Mouse (Mus musculus): Measurements from ENCODE around the gene Ciz1.

The Ciz1 gene

DNA sequence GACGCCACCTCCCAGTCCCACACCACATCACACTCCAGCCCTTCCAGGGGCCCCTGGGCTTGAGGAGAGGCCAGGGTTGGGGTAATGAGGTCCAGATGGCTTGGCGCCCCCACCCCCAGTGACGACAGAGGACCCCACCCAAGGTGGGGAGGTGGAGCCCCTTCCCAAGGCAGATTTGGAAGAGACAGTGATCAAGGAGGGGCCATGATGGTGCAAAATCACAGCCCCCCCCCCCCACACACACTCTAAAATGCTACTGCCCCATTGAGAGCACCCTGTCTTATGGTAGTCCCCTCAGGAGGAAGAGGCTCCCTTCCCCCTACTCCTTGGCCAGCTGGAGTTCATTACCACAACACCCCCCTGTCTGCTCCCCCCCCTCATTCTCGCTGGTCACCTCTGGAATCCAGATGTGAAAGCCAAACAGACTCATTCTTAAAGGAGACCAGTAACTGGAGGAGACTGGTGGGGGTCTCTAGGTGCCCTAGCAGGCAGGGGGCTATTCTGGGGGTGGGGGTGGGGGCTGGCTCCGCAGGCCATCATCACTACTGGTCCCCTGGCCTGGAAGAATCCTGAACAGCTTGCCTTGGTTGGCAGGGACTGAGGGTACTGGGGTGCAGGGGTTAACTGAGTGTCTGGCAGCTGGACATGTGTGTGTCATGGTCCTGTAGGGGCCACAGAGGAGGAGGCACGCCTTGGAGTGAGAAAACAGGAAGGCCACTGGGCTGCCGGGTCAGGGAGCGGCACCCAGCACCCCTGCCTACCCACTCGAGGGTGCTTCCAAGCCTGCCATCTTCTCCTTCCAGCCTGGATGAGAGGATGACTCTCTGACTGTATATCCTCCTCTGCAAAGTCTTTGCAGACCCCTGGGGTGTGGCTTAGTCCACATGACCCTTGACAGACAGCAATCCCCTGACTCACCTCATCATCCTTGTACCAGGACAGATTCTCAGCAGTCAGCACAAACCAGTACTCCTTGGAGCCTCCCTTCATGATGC, 32.2 kb upstream of the Ciz1 start:
- DNase-seq (ENCODE audit: low read depth, low spot score), result no peak

GRCm38 (mm10) chr2:32320721-32321120, 31.4 kb upstream of the Ciz1 start:
- no peak for DNase-seq (ENCODE audit: low read depth, low spot score)

GRCm38 (mm10) chr2:32321591-32322298, 30.4 kb upstream of the Ciz1 start:
- no peak for DNase-seq (ENCODE audit: low read depth, low spot score)

DNA sequence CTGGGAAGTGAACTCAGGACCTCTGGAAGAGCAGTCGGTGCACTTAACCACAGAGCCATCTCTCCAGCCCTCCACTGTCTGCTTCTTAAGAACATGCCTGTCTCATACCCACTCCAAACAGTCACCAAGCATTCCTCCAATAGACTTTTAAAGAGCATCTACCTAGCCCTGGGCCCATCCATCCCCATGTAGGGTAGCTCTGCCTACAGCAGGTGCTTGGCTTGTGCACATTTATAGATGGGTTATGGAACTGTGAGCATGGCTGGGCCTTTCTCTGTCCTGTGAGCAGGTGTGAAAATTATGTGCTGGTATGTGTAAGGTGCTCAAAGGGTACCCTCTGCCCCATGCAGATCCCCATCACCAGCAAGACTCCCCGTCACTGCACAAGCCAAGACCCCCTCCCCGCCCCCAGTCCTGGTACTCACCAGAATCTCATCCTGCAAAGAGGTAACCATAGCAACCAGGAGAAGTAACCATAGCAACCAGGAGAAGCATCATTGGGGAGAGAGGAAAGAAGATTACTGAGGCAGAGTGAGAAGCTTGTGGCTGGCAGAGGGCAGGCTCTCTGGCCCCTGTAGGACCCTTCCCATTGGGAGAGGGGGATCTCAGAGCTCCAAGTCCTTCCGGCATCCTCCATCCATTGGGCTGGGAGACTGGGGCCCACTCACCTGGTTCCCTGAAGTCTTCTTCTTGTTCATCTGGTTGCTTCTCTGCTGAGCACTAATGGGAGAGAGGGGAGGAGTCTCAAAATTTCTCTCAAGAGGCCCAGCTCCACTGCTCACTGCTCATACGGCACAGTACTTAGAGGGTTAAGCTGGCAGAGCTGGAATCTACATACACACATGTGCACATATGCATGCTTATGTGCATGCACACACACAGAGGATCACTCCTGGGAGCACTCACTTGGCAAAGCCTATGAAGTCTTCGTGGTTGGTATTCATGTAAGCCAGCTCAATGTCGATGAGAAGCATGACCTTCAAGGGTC, 29.1 kb upstream of the Ciz1 start:
- no peak for DNase-seq (ENCODE audit: low read depth, low spot score)

DNA sequence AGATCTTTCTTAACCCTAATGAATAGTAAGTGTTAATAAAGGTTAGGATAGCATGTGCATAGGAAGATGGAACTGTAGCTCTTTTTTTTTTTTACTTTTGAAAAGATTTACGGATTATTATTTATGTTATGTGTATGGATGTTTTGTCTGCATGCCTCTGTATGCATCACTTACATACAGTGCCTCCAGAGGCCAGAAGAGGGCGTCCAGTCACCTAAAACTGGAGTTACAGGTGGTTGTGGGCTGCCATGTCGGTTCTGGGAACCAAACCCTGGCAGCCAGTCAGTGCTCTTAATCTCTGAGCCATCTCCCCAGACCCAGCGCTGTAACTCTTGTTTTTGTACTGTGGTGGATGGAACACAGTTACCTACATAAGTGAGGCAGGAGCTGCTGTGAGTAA, 27.8 kb upstream of the Ciz1 start:
- no peak for DNase-seq (ENCODE audit: low read depth, low spot score)

DNA sequence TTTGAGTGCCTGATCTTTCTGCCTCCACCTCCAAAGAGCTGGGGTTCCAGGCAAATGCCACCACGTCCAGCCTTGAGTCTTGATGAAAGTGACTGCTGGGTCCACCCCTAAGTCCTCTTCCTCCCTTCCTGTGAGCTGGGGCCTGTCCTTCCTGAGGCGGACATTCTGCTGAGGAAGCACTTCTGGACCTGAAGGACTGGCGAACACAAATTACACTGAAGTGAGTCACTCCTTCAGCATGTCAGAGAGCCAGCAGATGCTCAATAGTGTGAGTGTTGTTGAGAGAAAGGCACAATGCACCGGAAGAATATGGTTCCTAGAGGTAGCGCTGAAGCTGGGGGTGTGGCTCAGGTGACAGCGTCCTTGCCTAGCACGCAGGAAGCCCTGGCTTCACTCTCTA, 26.8 kb upstream of the Ciz1 start:
- DNase-seq (ENCODE audit: low read depth, low spot score), result no peak

- no peak for DNase-seq (ENCODE audit: low read depth, low spot score)
Observed at GRCm38 (mm10) chr2:32327200-32327599, 24.9 kb upstream of the Ciz1 start.

DNA sequence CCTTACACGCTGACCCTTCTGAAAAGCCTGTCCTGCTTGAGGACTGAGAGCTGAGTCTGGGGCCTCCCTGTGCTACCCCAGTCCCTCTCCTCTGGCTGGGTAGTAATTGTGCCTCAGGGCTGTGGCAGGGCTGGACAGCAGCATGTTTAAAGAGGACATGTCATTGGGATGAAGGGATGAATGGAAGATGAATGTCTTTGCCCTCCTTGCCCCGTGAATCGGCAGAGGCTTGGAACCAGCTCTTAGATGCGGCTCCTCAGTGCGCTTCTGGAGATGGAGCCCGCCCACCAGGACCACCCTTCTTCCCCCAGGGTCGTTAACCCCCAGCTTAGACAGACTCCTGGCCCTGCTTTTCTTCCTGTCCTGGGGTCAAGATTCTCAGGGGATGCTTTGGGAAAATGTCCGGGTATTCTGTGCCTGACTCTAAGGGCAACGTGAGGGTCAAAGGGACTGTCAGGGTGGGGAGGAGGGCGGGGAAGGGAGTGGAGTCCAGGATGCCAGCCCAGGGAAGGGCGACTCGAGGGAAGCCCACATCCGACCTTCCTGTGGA, 23.1 kb upstream of the Ciz1 start:
- no peak for DNase-seq (ENCODE audit: low read depth, low spot score)

- DNase-seq (ENCODE audit: low read depth, low spot score), result no peak
Observed at GRCm38 (mm10) chr2:32329531-32329930, 22.6 kb upstream of the Ciz1 start.

DNA sequence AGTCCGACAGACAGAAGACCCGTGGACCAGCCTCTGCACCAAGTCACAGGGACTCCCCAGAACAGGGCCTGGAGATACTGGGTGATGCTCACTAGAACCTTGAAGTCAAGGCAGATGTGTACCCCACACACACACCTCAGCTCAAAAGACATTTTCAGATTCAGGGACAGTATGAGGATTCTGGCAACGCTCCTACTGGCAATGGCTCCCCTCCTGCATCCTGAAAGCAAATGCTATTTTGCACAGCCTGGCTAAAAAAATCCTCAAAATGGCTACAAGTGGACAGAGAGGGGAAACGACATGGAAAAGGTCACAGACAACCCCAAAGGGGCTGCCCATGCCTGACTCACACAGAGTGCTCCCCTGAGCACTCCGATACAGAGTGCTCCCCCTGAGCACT, 20.0 kb upstream of the Ciz1 start:
- DNase-seq (ENCODE audit: low read depth, low spot score), result no peak

DNA sequence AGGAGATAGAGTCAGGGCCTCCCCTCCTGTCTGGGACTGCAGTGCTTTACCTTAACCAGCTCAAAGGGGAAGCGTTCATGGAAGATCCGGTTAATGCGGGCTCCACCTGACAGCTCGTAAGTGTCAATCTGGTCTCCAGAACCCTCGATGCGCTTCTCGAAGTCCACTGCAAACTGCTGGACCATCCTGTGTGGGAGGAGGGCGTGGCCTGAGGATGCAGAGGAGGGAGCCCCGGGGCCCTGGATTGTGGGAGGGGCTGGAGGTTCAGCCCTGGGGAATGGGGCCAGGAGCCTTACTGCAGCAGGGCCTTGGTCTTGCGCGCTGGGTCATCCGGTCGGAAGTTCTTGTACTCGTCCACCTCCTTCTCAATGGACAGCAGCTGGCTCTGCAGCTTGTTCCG, 16.2 kb upstream of the Ciz1 start:
- no peak for DNase-seq (ENCODE audit: low read depth, low spot score)

DNA sequence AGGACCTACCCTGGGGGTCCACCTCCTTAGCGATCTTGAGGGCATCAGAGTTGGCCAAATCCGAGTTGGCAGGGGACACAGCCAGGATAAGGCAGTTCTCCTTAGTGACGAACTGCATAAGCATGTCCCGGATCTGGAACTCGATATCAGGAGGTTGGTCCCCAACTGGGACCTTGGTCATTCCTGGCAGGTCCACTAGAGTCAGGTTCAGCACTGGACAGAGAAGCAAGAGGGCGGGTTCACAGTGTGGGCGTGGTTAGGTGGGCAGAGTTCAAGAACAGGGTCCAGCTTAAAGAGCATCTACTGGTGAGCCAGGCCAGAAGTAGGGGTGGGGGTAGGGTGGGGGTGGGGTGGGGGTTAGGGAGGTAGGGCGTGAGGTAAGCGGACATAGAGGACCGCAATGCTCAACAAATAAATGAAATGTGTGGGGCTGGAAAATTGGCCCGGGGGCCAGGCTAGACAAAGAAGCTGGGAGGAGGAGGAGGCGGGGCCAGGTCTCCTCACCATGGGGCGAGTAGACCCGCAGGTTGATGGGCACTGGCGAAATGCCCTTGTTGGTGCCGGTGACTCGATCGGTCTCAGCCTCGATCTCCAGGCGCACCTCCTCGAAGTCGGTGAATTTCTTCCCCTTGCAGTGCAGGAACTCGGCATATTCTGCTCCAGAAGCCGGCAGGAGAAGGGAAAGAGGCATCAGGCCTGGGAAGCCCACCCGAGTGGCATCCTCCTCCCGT, 12.1 kb upstream of the Ciz1 start:
- DNase-seq (ENCODE audit: low read depth, low spot score), result no peak

DNA sequence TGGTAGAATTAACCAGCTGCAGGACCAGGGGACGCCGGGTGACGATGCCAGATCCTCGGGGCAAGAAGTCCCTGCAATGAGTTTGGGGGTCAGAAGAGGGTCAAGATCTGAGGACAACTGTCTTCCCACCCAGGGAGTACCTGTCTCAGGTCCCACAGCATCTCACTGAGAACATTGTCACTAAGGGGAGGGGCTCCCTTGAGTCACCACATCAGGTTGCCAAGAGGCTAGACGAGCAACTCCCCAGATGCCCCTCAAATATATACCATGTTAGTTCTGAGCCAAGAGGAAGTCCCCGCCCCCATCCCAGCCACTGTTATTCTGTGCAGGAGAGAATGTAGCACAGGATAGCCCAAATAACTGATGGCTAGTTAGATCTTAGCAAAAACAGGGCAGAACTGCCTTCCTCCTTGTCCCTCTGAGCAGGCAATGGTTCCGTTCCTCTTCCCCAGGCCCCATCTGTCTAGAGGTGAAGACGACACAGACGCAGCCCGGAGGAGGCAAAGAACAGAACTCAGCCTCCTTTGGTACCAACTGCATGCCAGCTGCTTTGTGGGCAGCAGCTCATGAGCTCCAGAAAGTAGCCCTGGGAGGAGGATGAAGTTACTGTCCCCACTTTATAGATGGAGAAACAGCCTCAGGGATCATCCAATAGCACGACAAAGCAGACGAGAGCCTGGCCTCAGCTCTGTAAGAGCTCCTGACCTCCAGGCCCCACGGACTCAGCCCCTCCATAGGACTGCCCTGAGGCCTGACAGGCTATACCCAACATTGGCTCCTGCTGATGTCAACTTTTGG, 11.1 kb upstream of the Ciz1 start:
- no peak for DNase-seq (ENCODE audit: low read depth, low spot score)

- no peak for DNase-seq (ENCODE audit: low read depth, low spot score)
Observed at GRCm38 (mm10) chr2:32341634-32341939, 10.5 kb upstream of the Ciz1 start.

DNA sequence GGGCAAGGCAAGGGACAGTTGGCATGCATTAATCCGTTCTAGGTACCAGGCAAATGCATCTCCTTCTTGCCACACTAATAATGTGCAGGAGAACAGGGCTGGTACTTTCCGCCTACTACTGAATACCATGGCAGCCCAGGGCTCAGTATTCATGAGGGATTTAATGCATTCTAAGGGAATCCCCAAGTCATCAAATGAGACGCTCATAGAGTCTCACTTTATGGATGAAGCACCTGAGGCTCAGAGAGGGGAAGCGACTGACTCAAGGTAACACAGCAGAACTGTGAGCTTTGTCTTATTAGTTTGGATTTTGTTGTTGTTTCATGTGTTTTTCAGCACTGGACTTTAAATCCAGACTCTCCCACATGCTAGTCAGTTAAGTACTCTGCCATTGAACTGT, 10.1 kb upstream of the Ciz1 start:
- no peak for DNase-seq (ENCODE audit: low read depth, low spot score)

GRCm38 (mm10) chr2:32342539-32343350, 9.4 kb upstream of the Ciz1 start:
- no peak for DNase-seq (ENCODE audit: low read depth, low spot score)

GRCm38 (mm10) chr2:32343351-32343671, 8.8 kb upstream of the Ciz1 start:
- DNase-seq (ENCODE audit: low read depth, low spot score), result no peak

GRCm38 (mm10) chr2:32344056-32344455, 8.1 kb upstream of the Ciz1 start:
- no peak for DNase-seq (ENCODE audit: low read depth, low spot score)

- DNase-seq (ENCODE audit: low read depth, low spot score), result no peak
Observed at GRCm38 (mm10) chr2:32344598-32345321, 7.4 kb upstream of the Ciz1 start.
